Mouse (Mus musculus): ENCODE measurements around the gene Kitl.

DNA sequence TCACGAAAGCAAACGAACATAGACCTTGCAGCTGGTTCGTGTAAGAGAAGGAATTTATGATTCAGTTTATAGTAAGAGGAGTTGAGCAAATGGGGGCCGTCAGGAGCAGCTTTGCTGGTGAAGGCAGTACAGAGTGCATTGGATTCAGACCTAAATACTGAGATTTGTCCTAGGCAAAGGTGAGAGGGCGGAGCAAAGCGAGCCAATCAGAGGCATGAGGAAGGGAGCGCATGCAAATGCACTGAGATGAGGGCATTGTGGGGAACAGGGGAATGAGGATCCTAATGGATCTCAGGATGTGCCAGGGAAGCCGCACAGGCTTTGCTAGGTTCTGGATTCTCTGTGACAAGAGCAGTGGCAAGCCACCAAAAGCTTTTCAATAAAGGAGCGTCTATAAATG lies 5.1 kb upstream of the Kitl start:
- TF ChIP-seq CTCF (IDR thresholded peaks at IDR 0.05; ENCODE audit: extremely low read depth, insufficient read length, insufficient replicate concordance, low read depth, low read length) (no peak), POLR2A (IDR thresholded peaks at IDR 0.05; ENCODE audit: low read depth, low read length) (no peak)

All from small intestine, adult 2 months (tissue).